Mouse (Mus musculus) left cerebral cortex, adult 11 months (tissue): ENCODE data around the gene Yy1.

Source experiments
- DNase-seq: peaks from one replicate; pipeline ENCODE4 v3.0.0; 2022; ENCODE audit warnings: low spot score

Gene Yy1

GRCm38 (mm10) chr12:108857109-108857508 is 64.3 kb downstream of the Yy1 start:
- no peak for DNase-seq

- DNase-seq = no peak
Observed at GRCm38 (mm10) chr12:108857589-108858184, 64.9 kb downstream of the Yy1 start.

- no peak for DNase-seq
Observed at GRCm38 (mm10) chr12:108858486-108858885, 65.7 kb downstream of the Yy1 start.

GRCm38 (mm10) chr12:108865007-108865494 is 72.3 kb downstream of the Yy1 start:
- no peak for DNase-seq

GRCm38 (mm10) chr12:108869575-108869974 is 76.8 kb downstream of the Yy1 start:
- no peak for DNase-seq
